Mouse (Mus musculus): ENCODE results near the gene Fstl1.

GRCm38 (mm10) chr16:37863876-37864275, 87.2 kb downstream of the Fstl1 start:
- TF ChIP-seq POLR2A (IDR thresholded peaks at IDR 0.05; ENCODE audit: low read depth, low read length) (no peak), CTCF (conservative IDR thresholded peaks at IDR 0.05 in 1 of 2, IDR thresholded peaks at IDR 0.05 in 1 of 2; ENCODE audit: low read depth in 2 of 2, low read length in 2 of 2) (no peak), SIN3A (IDR thresholded peaks at IDR 0.05; ENCODE audit: low read length) (no peak), ZNF384 (IDR thresholded peaks at IDR 0.05; ENCODE audit: low read depth, low read length) (no peak), TCF12 (IDR thresholded peaks at IDR 0.05; ENCODE audit: low read depth, low read length) (no peak), E2F4 (IDR thresholded peaks at IDR 0.05; ENCODE audit: insufficient replicate concordance, low read depth, low read length) (no peak), TBP (conservative IDR thresholded peaks at IDR 0.05; ENCODE audit: low read depth, low read length) (no peak), NRF1 (IDR thresholded peaks at IDR 0.05; ENCODE audit: low read depth, low read length) (no peak), ZC3H11A (IDR thresholded peaks at IDR 0.05; ENCODE audit: low read depth, low read length) (no peak)
